Mouse (Mus musculus): Measurements from ENCODE around the gene 4933415F23Rik.

DNA sequence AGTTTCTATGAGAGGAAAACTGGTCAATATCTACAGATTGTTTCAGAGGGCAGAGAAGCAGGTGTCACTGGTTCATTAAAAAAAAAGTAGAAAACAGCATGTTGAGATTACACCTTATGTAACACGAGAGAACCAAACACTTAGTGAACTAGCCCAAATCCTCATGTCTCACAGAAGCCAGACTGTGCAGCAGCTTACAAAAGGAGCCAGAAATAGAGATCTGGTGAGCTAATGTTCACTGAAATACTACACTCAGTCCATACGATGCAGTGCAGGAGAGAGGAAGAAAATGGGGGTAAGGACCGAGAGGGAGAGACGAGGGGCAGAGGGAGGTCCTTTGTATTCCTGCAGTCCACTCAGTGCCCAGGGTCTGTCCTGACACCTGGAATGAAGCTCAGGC lies 17.4 kb upstream of the 4933415F23Rik start:
- TF ChIP-seq CTCF (IDR thresholded peaks at IDR 0.05; ENCODE audit: insufficient read depth, low read length) (no peak), POLR2A (IDR thresholded peaks at IDR 0.05; ENCODE audit: borderline replicate concordance, extremely low read depth, low read depth, low read length) (no peak)
